ENCODE assay signal across 18 mouse cellular contexts in the genomic region with DNA sequence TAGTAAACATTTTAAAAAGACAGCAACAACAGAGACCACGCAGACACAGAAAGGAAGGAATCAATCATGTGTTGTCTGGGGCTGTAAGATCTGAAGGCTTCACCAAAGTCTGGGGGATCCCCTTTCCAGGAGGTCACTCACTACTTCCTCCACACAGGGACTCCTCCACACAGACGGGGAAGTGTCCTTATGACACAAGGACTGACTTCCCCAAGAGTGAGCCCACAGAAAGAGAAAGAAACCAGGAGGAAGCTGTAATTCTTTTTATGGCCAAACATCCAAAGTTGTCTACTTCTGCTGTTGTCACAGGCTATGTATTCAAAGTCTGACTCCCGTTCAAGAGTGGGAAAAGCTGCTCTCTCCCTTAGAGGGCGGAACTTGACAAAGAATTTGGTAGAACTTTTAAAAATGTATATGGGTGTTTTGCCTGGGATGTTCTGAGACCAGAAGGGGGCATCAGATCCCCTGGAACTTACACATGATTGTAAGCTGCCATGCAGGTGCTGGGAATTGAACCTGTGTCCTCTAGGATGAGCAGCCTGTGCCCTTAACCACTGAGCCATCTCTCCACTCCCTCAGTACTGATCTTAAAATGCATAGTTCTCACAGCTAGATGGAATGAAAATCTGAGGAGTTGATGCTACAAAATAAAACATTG. TPM values are rescaled to one million over a fixed set of nuclear protein-coding genes. Genes with fewer than 3 reads are reported as not detected.
DNase-seq lines count a peak whose midpoint lies in the region; ATAC-seq and TF ChIP-seq lines count a peak whose summit lies in the region.
"Had no signal": no experiment of that assay in that cellular context is flagged by ENCODE, and none has a peak within 500 bp of the region (broad histone marks: within the 10 kb centered on the region; RNA-seq: fewer than 3 reads in every experiment).

No protein-coding gene starts in this region.

- H3K27me3 ChIP-seq in kidney, adult 2 months (replicated peaks; ENCODE audit: control insufficient read depth, insufficient read depth, low read length) = no peaks in the 10 kb centered on the region
- no peaks in the 10 kb centered on the region for H3K27me3 ChIP-seq in midbrain, embryonic 14.5 days (ENCODE audit: control insufficient read depth, insufficient read depth, low read length)
- H3K27me3 ChIP-seq: embryonic facial prominence, embryonic 13.5 days; forebrain, embryonic 12.5 days; heart, embryonic 13.5 days; hindbrain, embryonic 15.5 days; lung, embryonic 15.5 days had no signal

- H3K4me1 ChIP-seq in kidney, adult 2 months (ENCODE audit: control insufficient read depth, insufficient read depth, low read length) = no peaks in the 10 kb centered on the region
- H3K4me1 ChIP-seq in midbrain, embryonic 14.5 days (ENCODE audit: control insufficient read depth, insufficient read depth, low read length) = no peaks in the 10 kb centered on the region
- H3K4me1 ChIP-seq: embryonic facial prominence, embryonic 13.5 days; forebrain, embryonic 12.5 days; heart, embryonic 13.5 days; hindbrain, embryonic 15.5 days; limb, embryonic 10.5 days; lung, embryonic 15.5 days had no signal

- no peak overlapping the region for H3K4me3 ChIP-seq in kidney, adult 2 months (ENCODE audit: insufficient read depth, low read depth, low read length)
- no peak overlapping the region for H3K4me3 ChIP-seq in midbrain, embryonic 14.5 days (replicated peaks; ENCODE audit: low read depth, low read length)
- H3K4me3 ChIP-seq: embryonic facial prominence, embryonic 13.5 days; forebrain, embryonic 12.5 days; heart, embryonic 13.5 days; hindbrain, embryonic 15.5 days; limb, embryonic 10.5 days; lung, embryonic 15.5 days had no signal

- no peak overlapping the region for H3K4me2 ChIP-seq in midbrain, embryonic 14.5 days (ENCODE audit: low read length)
- H3K4me2 ChIP-seq: embryonic facial prominence, embryonic 13.5 days; forebrain, embryonic 12.5 days; heart, embryonic 13.5 days; hindbrain, embryonic 15.5 days; lung, embryonic 15.5 days had no signal

- H3K36me3 ChIP-seq in kidney, adult 2 months (ENCODE audit: control insufficient read depth, insufficient read depth, low read length) = no peaks in the 10 kb centered on the region
- no peaks in the 10 kb centered on the region for H3K36me3 ChIP-seq in midbrain, embryonic 14.5 days (ENCODE audit: control insufficient read depth, insufficient read depth, low read length)
- H3K36me3 ChIP-seq: embryonic facial prominence, embryonic 13.5 days; forebrain, embryonic 12.5 days; heart, embryonic 13.5 days; hindbrain, embryonic 15.5 days; limb, embryonic 10.5 days; lung, embryonic 15.5 days had no signal

- H3K27ac ChIP-seq in kidney, adult 2 months (ENCODE audit: insufficient read depth, low read depth, low read length) = no peak overlapping the region
- H3K27ac ChIP-seq in midbrain, embryonic 14.5 days (replicated peaks; ENCODE audit: low read depth, low read length) = no peak overlapping the region
- H3K27ac ChIP-seq: embryonic facial prominence, embryonic 13.5 days; forebrain, embryonic 12.5 days; heart, embryonic 13.5 days; hindbrain, embryonic 15.5 days; limb, embryonic 10.5 days; lung, embryonic 15.5 days had no signal

- DNase-seq in kidney, adult 2 months = peak; percentile 46
- DNase-seq in kidney, postnatal 25 days = no peak
- peak; percentile 25 to 55 for DNase-seq in spleen, postnatal 4 days (ENCODE audit: low spot score in 2 of 2)
- no peak for DNase-seq in spleen, postnatal 10 days (ENCODE audit: low spot score in 2 of 2)
- DNase-seq in lung, postnatal 25 days (ENCODE audit: low spot score) = peak; percentile 38
- DNase-seq in thymus, postnatal 14 days = no peak
- no peak for DNase-seq in adrenal gland, adult 8-10 months
- no peak for DNase-seq in midbrain, embryonic 14.5 days
- DNase-seq: adrenal gland, postnatal 36 days; cerebellum, adult 2 months; gastrocnemius, postnatal 14 days; thymus, adult 18-20 months had no signal

- TF ChIP-seq CTCF in kidney, adult 2 months (conservative IDR thresholded peaks at IDR 0.05; ENCODE audit: insufficient read depth, insufficient read length, low read depth, low read length) = no peak

- no peaks in the 10 kb centered on the region for H3K9me3 ChIP-seq in midbrain, embryonic 14.5 days (ENCODE audit: control insufficient read depth, low read length)
- H3K9me3 ChIP-seq: embryonic facial prominence, embryonic 13.5 days; forebrain, embryonic 12.5 days; heart, embryonic 13.5 days; hindbrain, embryonic 15.5 days; limb, embryonic 10.5 days; lung, embryonic 15.5 days had no signal

- no peak overlapping the region for H3K9ac ChIP-seq in midbrain, embryonic 14.5 days (replicated peaks; ENCODE audit: low read length)
- H3K9ac ChIP-seq: embryonic facial prominence, embryonic 13.5 days; forebrain, embryonic 12.5 days; heart, embryonic 13.5 days; hindbrain, embryonic 15.5 days; lung, embryonic 15.5 days had no signal

- no peak for TF ChIP-seq POLR2A in kidney, adult 2 months (IDR thresholded peaks at IDR 0.05; ENCODE audit: low read depth, low read length)

- WGBS in kidney, adult 2 months = 47% methylated on average over 4 of the region's 4 CpGs
- 76% methylated on average over 4 of the region's 4 CpGs for WGBS in midbrain, embryonic 14.5 days

- no peak for ATAC-seq in midbrain, embryonic 14.5 days (ENCODE audit: low FRiP score, low TSS enrichment)

RNA-seq across cellular contexts. Expression of a gene that starts 16.9 kb away (rescaled TPM):
- 99.0 and 107 TPM in 2 replicates for polyA plus RNA-seq in kidney, adult 2 months (2012; rRNA removed)
- 100 to 1,000 TPM in 2 of 4 experiments, 10 to 100 TPM in 2; 75.9 to 139 (median 108) TPM for total RNA-seq in adrenal gland, adult 8-10 months (2022)
- polyA plus RNA-seq in midbrain, embryonic 14.5 days (2014; fragmentation: Nextera tagmentation; extraction: Ambion mirVana) = 144 and 159 TPM in 2 replicates

RNA-seq across cellular contexts. Expression of a gene that starts 39.0 kb away (rescaled TPM):
- polyA plus RNA-seq in kidney, adult 2 months (2012; rRNA removed) = 3.2 and 4.3 TPM in 2 replicates
- total RNA-seq in adrenal gland, adult 8-10 months (2022) = 10 to 100 TPM; 10.5 to 14.5 (median 10.8) TPM
- 8.4 and 13.8 TPM in 2 replicates for polyA plus RNA-seq in midbrain, embryonic 14.5 days (2014; fragmentation: Nextera tagmentation; extraction: Ambion mirVana)

Comparison
In these comparisons a context has a peak if more than half of its experiments do, and no peak if none do; other contexts are left out.
1. DNase-seq: peak in kidney, adult 2 months (single experiment), spleen, postnatal 4 days (2 of 2) and lung, postnatal 25 days (single experiment); none in kidney, postnatal 25 days (0 of 2), spleen, postnatal 10 days (0 of 2), thymus, postnatal 14 days (single experiment), adrenal gland, adult 8-10 months (single experiment) and midbrain, embryonic 14.5 days (single experiment).